Mouse (Mus musculus) stomach, postnatal 0 days (tissue): Measurements from ENCODE around the gene Col23a1. TPM values are rescaled to one million over a fixed set of nuclear protein-coding genes. Genes with fewer than 3 reads are reported as not detected.
A peak's percentile ranks its signal among the peaks of the same experiment; 100 is the strongest.

Experiments used
- ATAC-seq: fragments of 200-750 bp; cut with Nextera tagmentation; 2 replicates; pipeline ENCODE4 v1.8.0; 2017; ENCODE audit not compliant: low FRiP score, low TSS enrichment
- DNase-seq: peaks from one replicate; pipeline ENCODE4 v3.0.0-alpha.2; 2016; ENCODE audit warnings: low spot score
- H3K27ac ChIP-seq: fragments of 300-500 bp; sonication (generic); replicated peaks from 2 replicates; pipeline ENCODE4 v1.5.1; 2014; ENCODE audit warnings: mild to moderate bottlenecking, control low read depth
- H3K27me3 ChIP-seq: fragments of 300-500 bp; sonication (generic); 2 replicates; pipeline ENCODE4 v1.6.1; 2014; ENCODE audit warnings: low read length; ENCODE audit not compliant: control insufficient read depth, insufficient read depth
- H3K36me3 ChIP-seq: fragments of 300-500 bp; sonication (generic); 2 replicates; pipeline ENCODE4 v1.6.1; 2014; ENCODE audit warnings: low read length, mixed read lengths; ENCODE audit not compliant: control insufficient read depth, insufficient read depth
- H3K4me1 ChIP-seq: fragments of 300-500 bp; sonication (generic); replicated peaks from 2 replicates; pipeline ENCODE4 v1.6.1; 2014; ENCODE audit warnings: antibody characterized with exemption; ENCODE audit not compliant: control insufficient read depth, insufficient read depth
- H3K4me2 ChIP-seq: fragments of 300-500 bp; sonication (generic); replicated peaks from 2 replicates; pipeline ENCODE4 v1.6.1; 2014; ENCODE audit warnings: low read depth, mild to moderate bottlenecking, control low read depth, moderate library complexity
- H3K4me3 ChIP-seq: fragments of 300-500 bp; sonication (generic); 2 replicates; pipeline ENCODE4 v1.5.1; 2014; ENCODE audit warnings: low read depth, low read length, control low read depth
- H3K9ac ChIP-seq: fragments of 300-500 bp; sonication (generic); 2 replicates; pipeline ENCODE4 v1.6.1; 2014; ENCODE audit warnings: mild to moderate bottlenecking, low read length, control low read depth, mixed read lengths
- H3K9me3 ChIP-seq: fragments of 300-500 bp; sonication (generic); 2 replicates; pipeline ENCODE4 v1.6.1; 2016; ENCODE audit warnings: low read length; ENCODE audit not compliant: control insufficient read depth
- CTCF ChIP-seq: IDR thresholded peaks from 2 replicates; pipeline ENCODE4 v1.5.1; 2016; ENCODE audit warnings: antibody characterized with exemption, low read depth, mild to moderate bottlenecking, moderate library complexity
- EP300 ChIP-seq: optimal IDR thresholded peaks from 2 replicates; pipeline ENCODE3; 2016; ENCODE audit warnings: antibody characterized with exemption
- WGBS: fragments of 180-500 bp; shearing (Covaris S2); extraction: QIAGEN DNeasy Blood & Tissue Kit; methylation state at CpG from one replicate; pipeline ENCODE4 v1.1.7; 2014; 5-methylcytosine and 5-hydroxymethylcytosine counted together
- polyA plus RNA-seq: library from polyadenylated mRNA; unstranded; fragments of >200 nt; fragmentation: Nextera tagmentation; extraction: Ambion mirVana; gene quantifications from 2 replicates; pipeline ENCODE4 v1.2.1, GENCODE M21; 2015

Col23a1 gene
- polyA plus RNA-seq, 1 experiment from 2014 or later: 2.5 TPM

DNA sequence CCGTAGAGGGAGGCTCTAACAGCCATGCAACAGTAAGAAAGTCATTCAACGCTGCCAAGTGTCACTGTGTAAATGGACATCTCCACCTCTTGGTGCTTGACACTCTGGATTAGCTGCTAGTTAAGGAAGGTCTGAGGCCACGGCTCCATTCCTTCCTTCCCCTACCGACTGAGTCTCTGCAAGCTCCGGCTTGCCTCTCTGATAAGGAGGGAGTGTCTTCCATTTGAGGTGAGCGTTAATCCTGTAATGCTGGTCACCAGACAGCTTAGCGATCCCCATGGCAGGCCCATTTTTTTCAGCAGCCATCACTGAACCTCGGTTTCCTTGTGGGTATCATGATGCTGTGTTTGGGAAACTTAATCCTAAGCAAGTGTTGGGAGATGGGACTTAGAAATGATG, 140.5 kb downstream of the Col23a1 start:
- Histone ChIP-seq H3K27me3 (no peaks in the 10 kb centered on the region), H3K9ac (no peak overlapping the region), H3K27ac (no peak overlapping the region), H3K9me3 (no peaks in the 10 kb centered on the region), H3K4me2 (no peak overlapping the region), H3K36me3 (no peaks in the 10 kb centered on the region), H3K4me1 (no peaks in the 10 kb centered on the region), H3K4me3 (no peak overlapping the region)
- DNase-seq: no peak
- ATAC-seq: no peak
- TF ChIP-seq CTCF: no peak
- TF ChIP-seq EP300: no peak
- WGBS: 51% methylated on average over 8 of the region's 8 CpGs

GRCm38 (mm10) chr11:51431287-51431686, 141.6 kb downstream of the Col23a1 start:
- no peaks in the 10 kb centered on the region for H3K27me3 ChIP-seq
- ATAC-seq: no peak
- 64% methylated on average over 3 of the region's 3 CpGs for WGBS
- no peak overlapping the region for H3K9ac ChIP-seq
- DNase-seq: no peak
- H3K27ac ChIP-seq: no peak overlapping the region
- H3K4me2 ChIP-seq: no peak overlapping the region
- H3K36me3 ChIP-seq: no peaks in the 10 kb centered on the region
- H3K4me3 ChIP-seq: no peak overlapping the region
- no peak for TF ChIP-seq EP300
- no peak for TF ChIP-seq CTCF
- H3K9me3 ChIP-seq: no peaks in the 10 kb centered on the region
- H3K4me1 ChIP-seq: no peaks in the 10 kb centered on the region

DNA sequence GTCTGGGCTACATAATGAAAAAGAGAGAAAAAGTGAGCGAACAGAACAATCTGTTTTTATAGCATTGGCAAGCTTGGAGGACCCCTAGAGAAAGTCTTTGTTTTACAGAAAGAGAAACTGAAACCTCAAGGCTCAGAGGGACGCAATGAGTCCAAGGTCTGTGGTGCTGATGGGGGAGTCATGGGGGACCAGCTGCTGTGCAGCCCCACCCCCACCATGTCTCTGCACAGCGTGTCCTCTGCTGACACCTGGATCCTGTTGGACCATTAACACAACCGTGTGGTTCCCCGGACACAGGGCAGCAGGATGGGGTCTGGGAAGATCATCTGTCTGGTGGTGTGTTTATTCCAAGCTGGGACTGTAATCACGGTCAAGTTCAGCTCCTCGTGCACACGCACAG, 142.2 kb downstream of the Col23a1 start:
- Histone ChIP-seq H3K9me3 (no peaks in the 10 kb centered on the region), H3K36me3 (no peaks in the 10 kb centered on the region), H3K4me3 (no peak overlapping the region), H3K4me1 (no peaks in the 10 kb centered on the region), H3K27ac (no peak overlapping the region), H3K9ac (no peak overlapping the region), H3K4me2 (peak overlapping the region; percentile 36; the same call in 1 of the 2 replicates), H3K27me3 (no peaks in the 10 kb centered on the region)
- TF ChIP-seq EP300: no peak
- TF ChIP-seq CTCF: no peak
- ATAC-seq (no peak), DNase-seq (no peak)
- 49% methylated on average over 8 of the region's 8 CpGs for WGBS

DNA sequence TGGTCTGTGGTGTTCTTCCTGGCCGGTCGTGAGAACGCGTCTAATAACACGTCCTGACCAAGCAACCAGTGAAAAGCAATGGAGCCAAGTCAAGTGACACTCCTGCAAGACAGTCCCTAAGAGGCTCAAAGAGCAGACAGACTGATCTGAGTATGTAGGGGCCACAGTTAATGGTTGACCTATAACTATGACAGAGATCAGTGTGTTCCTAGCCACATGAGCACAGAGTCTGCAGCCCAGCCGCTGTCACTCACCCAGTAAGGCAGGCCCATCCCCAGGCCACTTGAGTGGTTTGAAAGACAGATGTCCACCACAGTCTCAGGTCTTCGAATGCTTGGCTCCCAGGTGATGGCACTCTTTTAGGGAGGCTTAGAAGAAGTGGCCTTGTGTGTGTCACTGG, 152.3 kb downstream of the Col23a1 start:
- no peak overlapping the region for H3K27ac ChIP-seq
- no peak overlapping the region for H3K9ac ChIP-seq
- 94% methylated on average over 7 of the region's 7 CpGs for WGBS
- ATAC-seq (no peak), DNase-seq (no peak)
- H3K4me2 ChIP-seq: no peak overlapping the region
- no peaks in the 10 kb centered on the region for H3K9me3 ChIP-seq
- H3K36me3 ChIP-seq: no peaks in the 10 kb centered on the region
- H3K4me3 ChIP-seq: no peak overlapping the region
- H3K4me1 ChIP-seq: no peaks in the 10 kb centered on the region
- no peaks in the 10 kb centered on the region for H3K27me3 ChIP-seq
- TF ChIP-seq EP300: no peak
- TF ChIP-seq CTCF: no peak

DNA sequence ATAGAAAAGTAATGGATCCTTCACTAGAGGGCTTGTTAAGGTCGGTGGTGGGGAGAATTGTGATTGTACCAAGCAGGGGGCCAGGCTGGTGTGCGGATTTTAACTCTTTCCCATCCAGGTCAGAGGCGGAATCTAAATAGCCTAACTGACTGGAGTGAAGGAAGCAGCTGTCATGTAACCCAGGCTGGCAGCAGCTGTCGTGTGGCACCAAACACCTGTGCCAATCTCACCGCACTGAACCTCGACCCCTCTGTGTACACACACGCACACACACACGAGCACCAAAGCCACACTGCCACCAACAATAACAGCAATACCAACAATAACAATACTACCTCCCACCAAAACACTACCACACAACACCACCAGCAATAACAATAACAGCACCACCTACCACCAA, 152.9 kb downstream of the Col23a1 start:
- DNase-seq (no peak), ATAC-seq (no peak)
- TF ChIP-seq EP300: no peak
- no peak for TF ChIP-seq CTCF
- no peak overlapping the region for H3K27ac ChIP-seq
- no peaks in the 10 kb centered on the region for H3K9me3 ChIP-seq
- 78% methylated on average over 8 of the region's 8 CpGs for WGBS
- H3K4me3 ChIP-seq: no peak overlapping the region
- H3K36me3 ChIP-seq: no peaks in the 10 kb centered on the region
- H3K4me2 ChIP-seq: no peak overlapping the region
- no peak overlapping the region for H3K9ac ChIP-seq
- H3K27me3 ChIP-seq: no peaks in the 10 kb centered on the region
- H3K4me1 ChIP-seq: no peaks in the 10 kb centered on the region

GRCm38 (mm10) chr11:51443818-51444217, 154.1 kb downstream of the Col23a1 start:
- Histone ChIP-seq H3K9ac (no peak overlapping the region), H3K4me2 (no peak overlapping the region), H3K4me3 (no peak overlapping the region), H3K27me3 (no peaks in the 10 kb centered on the region), H3K36me3 (no peaks in the 10 kb centered on the region), H3K27ac (no peak overlapping the region), H3K9me3 (no peaks in the 10 kb centered on the region), H3K4me1 (no peaks in the 10 kb centered on the region)
- no peak for DNase-seq
- ATAC-seq: no peak
- TF ChIP-seq EP300 (no peak), CTCF (no peak)
- WGBS: 57% methylated on average over 2 of the region's 2 CpGs

DNA sequence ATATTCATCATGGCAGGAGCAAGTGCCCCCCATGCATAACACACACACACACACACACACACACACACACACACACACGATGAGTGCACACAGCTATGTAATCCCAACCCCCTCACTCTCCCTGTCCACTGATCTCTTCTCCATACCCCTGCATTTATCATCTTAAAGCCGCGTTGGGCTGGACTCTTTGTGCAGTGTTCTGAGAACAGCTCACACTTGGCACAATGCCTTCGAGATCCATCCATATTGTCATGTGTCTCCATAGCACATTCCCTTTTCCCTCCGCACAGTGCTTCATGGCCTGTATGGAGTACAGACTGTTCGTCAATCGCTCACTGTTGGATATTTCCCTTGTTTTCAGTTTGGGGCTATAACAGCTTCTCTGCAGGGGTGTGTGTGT, 154.9 kb downstream of the Col23a1 start:
- DNase-seq (no peak), ATAC-seq (peak; percentile 51; the same call in 1 of the 2 replicates)
- Histone ChIP-seq H3K4me2 (no peak overlapping the region), H3K27ac (no peak overlapping the region), H3K4me3 (no peak overlapping the region), H3K36me3 (no peaks in the 10 kb centered on the region), H3K4me1 (no peaks in the 10 kb centered on the region), H3K27me3 (no peaks in the 10 kb centered on the region), H3K9ac (no peak overlapping the region), H3K9me3 (no peaks in the 10 kb centered on the region)
- 61% methylated on average over 7 of the region's 7 CpGs for WGBS
- TF ChIP-seq EP300 (no peak), CTCF (no peak)
